Mouse (Mus musculus): ENCODE data around the gene Zbtb39. TPM values are rescaled to one million over a fixed set of nuclear protein-coding genes. Genes with fewer than 3 reads are reported as not detected.
"Not testable (repeated sequence)": the region's sequence is repeated elsewhere in the genome, so short reads cannot be mapped to it uniquely, and the experiment has no call there.

Zbtb39 gene
- polyA plus RNA-seq, 1 experiment from 2014 or later = 6.2 TPM

DNA sequence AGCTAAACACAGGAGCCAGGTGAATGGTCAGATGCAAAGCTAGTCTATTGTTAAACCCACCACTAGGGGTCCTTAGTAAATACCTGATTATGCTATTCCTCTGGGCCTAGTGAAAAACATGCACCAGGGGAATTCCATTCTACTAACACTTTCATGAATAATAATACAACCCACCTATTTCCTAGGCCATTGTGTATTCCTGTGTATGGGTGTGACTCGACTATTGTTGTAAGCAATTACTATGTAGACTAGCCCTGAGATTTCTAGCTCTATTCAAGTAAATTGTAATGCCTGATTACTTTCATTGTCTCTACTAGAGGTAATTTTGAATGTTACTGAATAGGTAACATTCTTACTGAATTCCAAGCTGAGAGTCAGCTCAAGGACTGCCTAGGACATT lies 46.1 kb downstream of the Zbtb39 start:
- H3K9me3 ChIP-seq (ENCODE audit: control insufficient read depth, low read length); H3K4me2 ChIP-seq (ENCODE audit: low read length); H3K27ac ChIP-seq (replicated peaks; ENCODE audit: low read depth, low read length); ATAC-seq (ENCODE audit: low FRiP score, low TSS enrichment); H3K36me3 ChIP-seq (ENCODE audit: control insufficient read depth, insufficient read depth, low read length); H3K4me1 ChIP-seq (ENCODE audit: control insufficient read depth, insufficient read depth, low read length); DNase-seq; H3K9ac ChIP-seq (replicated peaks; ENCODE audit: low read length); H3K27me3 ChIP-seq (ENCODE audit: control insufficient read depth, insufficient read depth, low read length); H3K4me3 ChIP-seq (replicated peaks; ENCODE audit: low read depth, low read length): not testable (repeated sequence)
- WGBS = 85% methylated on average over 1 of the region's 1 CpGs

Other genes starting within 250 kb of the Zbtb39 start
- gene Stac3, start 237.9 kb upstream of the Zbtb39 start, polyA plus RNA-seq (2014; fragmentation: Nextera tagmentation; extraction: Ambion mirVana) = 0.32 and 1.0 TPM in 2 replicates
- 14.2 and 18.6 TPM in 2 replicates for gene Ndufa4l2, start 224.6 kb upstream of the Zbtb39 start, polyA plus RNA-seq (2014; fragmentation: Nextera tagmentation; extraction: Ambion mirVana)
- gene Shmt2, start 217.1 kb upstream of the Zbtb39 start, polyA plus RNA-seq (2014; fragmentation: Nextera tagmentation; extraction: Ambion mirVana) = 48.9 and 50.7 TPM in 2 replicates
- gene Nxph4, start 205.0 kb upstream of the Zbtb39 start, polyA plus RNA-seq (2014; fragmentation: Nextera tagmentation; extraction: Ambion mirVana) = 106 and 134 TPM in 2 replicates
- gene Lrp1, start 118.4 kb upstream of the Zbtb39 start, polyA plus RNA-seq (2014; fragmentation: Nextera tagmentation; extraction: Ambion mirVana) = 110 and 131 TPM in 2 replicates
- gene Stat6, start 96.6 kb upstream of the Zbtb39 start, polyA plus RNA-seq (2014; fragmentation: Nextera tagmentation; extraction: Ambion mirVana) = 1.4 and 4.0 TPM in 2 replicates
- 2.6 and 3.5 TPM in 2 replicates for gene Nemp1, start 72.6 kb upstream of the Zbtb39 start, polyA plus RNA-seq (2014; fragmentation: Nextera tagmentation; extraction: Ambion mirVana)
- gene Nab2, start 71.0 kb upstream of the Zbtb39 start, polyA plus RNA-seq (2014; fragmentation: Nextera tagmentation; extraction: Ambion mirVana) = 0.93 and 1.2 TPM in 2 replicates
- gene Myo1a, start 34.4 kb upstream of the Zbtb39 start, polyA plus RNA-seq (2014; fragmentation: Nextera tagmentation; extraction: Ambion mirVana) = 0.62 TPM in 1 of 2 replicates, not detected in the other
- gene Tac2, start 15.1 kb upstream of the Zbtb39 start, polyA plus RNA-seq (2014; fragmentation: Nextera tagmentation; extraction: Ambion mirVana) = not detected in 2 replicates
- 0.53 and 0.67 TPM in 2 replicates for gene Gpr182, start 12.2 kb downstream of the Zbtb39 start, polyA plus RNA-seq (2014; fragmentation: Nextera tagmentation; extraction: Ambion mirVana)
- gene Rdh1, start 20.2 kb downstream of the Zbtb39 start, polyA plus RNA-seq (2014; fragmentation: Nextera tagmentation; extraction: Ambion mirVana) = 0.07 TPM in 1 of 2 replicates, not detected in the other
- gene Rdh16f1, start 20.2 kb downstream of the Zbtb39 start, polyA plus RNA-seq (2014; fragmentation: Nextera tagmentation; extraction: Ambion mirVana) = not detected in 2 replicates
- gene Rdh9, start 36.8 kb downstream of the Zbtb39 start, polyA plus RNA-seq (2014; fragmentation: Nextera tagmentation; extraction: Ambion mirVana) = 0.13 and 0.22 TPM in 2 replicates
- gene Rdh16, start 61.6 kb downstream of the Zbtb39 start, polyA plus RNA-seq (2014; fragmentation: Nextera tagmentation; extraction: Ambion mirVana) = 0.07 TPM in 1 of 2 replicates, not detected in the other
- not detected in 2 replicates for gene Rdh19, start 110.4 kb downstream of the Zbtb39 start, polyA plus RNA-seq (2014; fragmentation: Nextera tagmentation; extraction: Ambion mirVana)
- not detected in 2 replicates for gene Rdh16f2, start 126.9 kb downstream of the Zbtb39 start, polyA plus RNA-seq (2014; fragmentation: Nextera tagmentation; extraction: Ambion mirVana)
- gene Rdh7, start 149.3 kb downstream of the Zbtb39 start, polyA plus RNA-seq (2014; fragmentation: Nextera tagmentation; extraction: Ambion mirVana) = not detected in 2 replicates
- gene Sdr9c7, start 159.0 kb downstream of the Zbtb39 start, polyA plus RNA-seq (2014; fragmentation: Nextera tagmentation; extraction: Ambion mirVana) = not detected in 2 replicates